Mouse (Mus musculus) heart, adult 10 weeks (tissue): ENCODE measurements around the gene Rspo3. TPM values are rescaled to one million over a fixed set of nuclear protein-coding genes. Genes with fewer than 3 reads are reported as not detected.

Experiments
- polyA plus RNA-seq: library from polyadenylated mRNA; stranded (reverse); fragments of 350-450 nt; fragmentation: Illumina TruSeq; extraction: RNeasy Lipid Tissue Mini Kit (QIAGEN cat#74804); gene quantifications from one replicate; pipeline ENCODE4 v1.2.3, GENCODE M21; 2014; ENCODE audit warnings: low read depth, low replicate concordance

The Rspo3 gene
- polyA plus RNA-seq: not detected

GRCm38 (mm10) chr10:29535546-29536260, at the start of gene Rspo3:
Gene Rspo3, minus strand, starts transcription at chr10:29535867.

Other genes with a start within 250 kb of the Rspo3 start
- gene Echdc1, start 222.7 kb downstream of the Rspo3 start, polyA plus RNA-seq: 29.4 TPM
- gene Rnf146, start 173.4 kb downstream of the Rspo3 start, polyA plus RNA-seq: 55.0 TPM